Mouse (Mus musculus): Measurements from ENCODE around the gene Golph3. TPM values are rescaled to one million over a fixed set of nuclear protein-coding genes. Genes with fewer than 3 reads are reported as not detected.

Gene Golph3
- polyA plus RNA-seq (2012; ENCODE audit: insufficient read depth, insufficient read length, low replicate concordance, missing spikeins), result 174 and 208 TPM in 2 replicates

- peaks cover 5% of the 10 kb centered on the region; the same call in 1 of the 2 replicates for H3K4me1 ChIP-seq (ENCODE audit: control insufficient read depth, insufficient read depth, low read length)
- peak within 1 kb of the TSS; percentile 75 for H3K27ac ChIP-seq (ENCODE audit: insufficient read depth, low read depth, low read length)
- TF ChIP-seq CTCF (IDR thresholded peaks at IDR 0.05; ENCODE audit: insufficient read depth, low read depth, low read length), result no peak
- TF ChIP-seq POLR2A (IDR thresholded peaks at IDR 0.05; ENCODE audit: insufficient read depth, low read depth, low read length), result peak; percentile 89
- under 1% methylated on average over 74 of the region's 74 CpGs for WGBS
- H3K4me3 ChIP-seq (ENCODE audit: insufficient read depth, low read depth, low read length), result peak within 1 kb of the TSS; percentile 92
Measured at GRCm38 (mm10) chr15:12321091-12321787, at the start of gene Golph3. TSS of gene Golph3 (plus strand) at chr15:12321450.

GRCm38 (mm10) chr15:12273325-12274052 lies 47.8 kb upstream of the Golph3 start:
- Histone ChIP-seq H3K4me3 (ENCODE audit: insufficient read depth, low read depth, low read length) (no peak overlapping the region), H3K4me1 (ENCODE audit: control insufficient read depth, insufficient read depth, low read length) (peaks cover 4% of the 10 kb centered on the region; the same call in 1 of the 2 replicates), H3K27ac (ENCODE audit: insufficient read depth, low read depth, low read length) (no peak overlapping the region)
- TF ChIP-seq POLR2A (IDR thresholded peaks at IDR 0.05; ENCODE audit: insufficient read depth, low read depth, low read length) (no peak), CTCF (IDR thresholded peaks at IDR 0.05; ENCODE audit: insufficient read depth, low read depth, low read length) (no peak)
- WGBS, result 80% methylated on average over 12 of the region's 12 CpGs

GRCm38 (mm10) chr15:12274053-12274769 lies 47.0 kb upstream of the Golph3 start:
- WGBS, result 32% methylated on average over 4 of the region's 4 CpGs
- Histone ChIP-seq H3K4me1 (ENCODE audit: control insufficient read depth, insufficient read depth, low read length) (peaks cover 4% of the 10 kb centered on the region; the same call in 1 of the 2 replicates), H3K27ac (ENCODE audit: insufficient read depth, low read depth, low read length) (no peak overlapping the region), H3K4me3 (ENCODE audit: insufficient read depth, low read depth, low read length) (no peak overlapping the region)
- TF ChIP-seq CTCF (IDR thresholded peaks at IDR 0.05; ENCODE audit: insufficient read depth, low read depth, low read length), result no peak
- TF ChIP-seq POLR2A (IDR thresholded peaks at IDR 0.05; ENCODE audit: insufficient read depth, low read depth, low read length), result no peak

GRCm38 (mm10) chr15:12275091-12275623 lies 46.1 kb upstream of the Golph3 start:
- H3K4me3 ChIP-seq (ENCODE audit: insufficient read depth, low read depth, low read length), result no peak overlapping the region
- no peak for TF ChIP-seq CTCF (IDR thresholded peaks at IDR 0.05; ENCODE audit: insufficient read depth, low read depth, low read length)
- peaks cover 4% of the 10 kb centered on the region; the same call in 1 of the 2 replicates for H3K4me1 ChIP-seq (ENCODE audit: control insufficient read depth, insufficient read depth, low read length)
- no peak overlapping the region for H3K27ac ChIP-seq (ENCODE audit: insufficient read depth, low read depth, low read length)
- 80% methylated on average over 4 of the region's 4 CpGs for WGBS

GRCm38 (mm10) chr15:12279816-12280215 lies 41.4 kb upstream of the Golph3 start:
- 94% methylated on average over 1 of the region's 1 CpGs for WGBS
- TF ChIP-seq POLR2A (IDR thresholded peaks at IDR 0.05; ENCODE audit: insufficient read depth, low read depth, low read length), result no peak
- no peak for TF ChIP-seq CTCF (IDR thresholded peaks at IDR 0.05; ENCODE audit: insufficient read depth, low read depth, low read length)
- H3K4me1 ChIP-seq (ENCODE audit: control insufficient read depth, insufficient read depth, low read length), result no peaks in the 10 kb centered on the region
- no peak overlapping the region for H3K4me3 ChIP-seq (ENCODE audit: insufficient read depth, low read depth, low read length)
- no peak overlapping the region for H3K27ac ChIP-seq (ENCODE audit: insufficient read depth, low read depth, low read length)

- TF ChIP-seq POLR2A (IDR thresholded peaks at IDR 0.05; ENCODE audit: insufficient read depth, low read depth, low read length), result no peak
- 59% methylated on average over 6 of the region's 6 CpGs for WGBS
- no peaks in the 10 kb centered on the region for H3K4me1 ChIP-seq (ENCODE audit: control insufficient read depth, insufficient read depth, low read length)
- no peak overlapping the region for H3K27ac ChIP-seq (ENCODE audit: insufficient read depth, low read depth, low read length)
- no peak overlapping the region for H3K4me3 ChIP-seq (ENCODE audit: insufficient read depth, low read depth, low read length)
Measured at GRCm38 (mm10) chr15:12284794-12285534, 36.3 kb upstream of the Golph3 start.

GRCm38 (mm10) chr15:12285535-12285809 lies 35.8 kb upstream of the Golph3 start:
- WGBS, result 56% methylated on average over 5 of the region's 5 CpGs
- Histone ChIP-seq H3K27ac (ENCODE audit: insufficient read depth, low read depth, low read length) (no peak overlapping the region), H3K4me3 (ENCODE audit: insufficient read depth, low read depth, low read length) (no peak overlapping the region)

GRCm38 (mm10) chr15:12290330-12290729 lies 30.9 kb upstream of the Golph3 start:
- no peak for TF ChIP-seq POLR2A (IDR thresholded peaks at IDR 0.05; ENCODE audit: insufficient read depth, low read depth, low read length)
- no peak for TF ChIP-seq CTCF (IDR thresholded peaks at IDR 0.05; ENCODE audit: insufficient read depth, low read depth, low read length)
- Histone ChIP-seq H3K4me1 (ENCODE audit: control insufficient read depth, insufficient read depth, low read length) (no peaks in the 10 kb centered on the region), H3K27ac (ENCODE audit: insufficient read depth, low read depth, low read length) (no peak overlapping the region), H3K4me3 (ENCODE audit: insufficient read depth, low read depth, low read length) (no peak overlapping the region)
- WGBS, result 93% methylated on average over 7 of the region's 7 CpGs

More at GRCm38 (mm10) chr15:12285535-12285809, 35.8 kb upstream of the Golph3 start:
- TF ChIP-seq POLR2A (IDR thresholded peaks at IDR 0.05; ENCODE audit: insufficient read depth, low read depth, low read length) (no peak), CTCF (IDR thresholded peaks at IDR 0.05; ENCODE audit: insufficient read depth, low read depth, low read length) (no peak)
- no peaks in the 10 kb centered on the region for H3K4me1 ChIP-seq (ENCODE audit: control insufficient read depth, insufficient read depth, low read length)

Data from olfactory bulb, adult 2 months (tissue).